Mouse (Mus musculus) forebrain, embryonic 13.5 days (tissue): ENCODE data around the gene Ccdc102a. TPM values are rescaled to one million over a fixed set of nuclear protein-coding genes. Genes with fewer than 3 reads are reported as not detected.

Experiments used
- ATAC-seq: fragments of 200-750 bp; cut with Nextera tagmentation; 2 replicates; pipeline ENCODE4 v1.8.0; 2017
- H3K27ac ChIP-seq: fragments of 300-500 bp; sonication (generic); 2 replicates; pipeline ENCODE4 v1.5.1; 2015; ENCODE audit warnings: inconsistent platforms, mild to moderate bottlenecking, moderate library complexity
- H3K27me3 ChIP-seq: fragments of 300-500 bp; sonication (generic); 2 replicates; pipeline ENCODE4 v1.6.1; 2015; ENCODE audit warnings: mild to moderate bottlenecking, inconsistent platforms
- H3K36me3 ChIP-seq: fragments of 300-500 bp; sonication (generic); 2 replicates; pipeline ENCODE4 v1.6.1; 2015; ENCODE audit warnings: mild to moderate bottlenecking, inconsistent platforms; ENCODE audit not compliant: poor library complexity, severe bottlenecking
- H3K4me1 ChIP-seq: fragments of 300-500 bp; sonication (generic); 2 replicates; pipeline ENCODE4 v1.6.1; 2015; ENCODE audit warnings: inconsistent platforms
- H3K4me2 ChIP-seq: fragments of 300-500 bp; sonication (generic); 2 replicates; pipeline ENCODE4 v1.6.1; 2015; ENCODE audit warnings: inconsistent platforms, mild to moderate bottlenecking, moderate library complexity
- H3K4me3 ChIP-seq: fragments of 300-500 bp; sonication (generic); 2 replicates; pipeline ENCODE4 v1.5.1; 2015; ENCODE audit warnings: mild to moderate bottlenecking, inconsistent platforms
- H3K9ac ChIP-seq: fragments of 300-500 bp; sonication (generic); 2 replicates; pipeline ENCODE4 v1.6.1; 2015; ENCODE audit warnings: mild to moderate bottlenecking, inconsistent platforms
- H3K9me3 ChIP-seq: fragments of 300-500 bp; sonication (generic); replicated peaks from 2 replicates; pipeline ENCODE4 v1.6.1; 2016; ENCODE audit warnings: inconsistent platforms
- WGBS: fragments of 180-500 bp; shearing (Covaris S2); methylation state at CpG from one replicate; pipeline ENCODE4 v1.1.7; 2015; 5-methylcytosine and 5-hydroxymethylcytosine counted together
- polyA plus RNA-seq: library from polyadenylated mRNA; unstranded; fragments of >200 nt; fragmentation: Nextera tagmentation; extraction: Ambion mirVana; gene quantifications from 2 replicates; pipeline ENCODE4 v1.2.1, GENCODE M21; 2015

Gene Ccdc102a
- polyA plus RNA-seq, 1 experiment from 2014 or later, result 5.6 TPM

DNA sequence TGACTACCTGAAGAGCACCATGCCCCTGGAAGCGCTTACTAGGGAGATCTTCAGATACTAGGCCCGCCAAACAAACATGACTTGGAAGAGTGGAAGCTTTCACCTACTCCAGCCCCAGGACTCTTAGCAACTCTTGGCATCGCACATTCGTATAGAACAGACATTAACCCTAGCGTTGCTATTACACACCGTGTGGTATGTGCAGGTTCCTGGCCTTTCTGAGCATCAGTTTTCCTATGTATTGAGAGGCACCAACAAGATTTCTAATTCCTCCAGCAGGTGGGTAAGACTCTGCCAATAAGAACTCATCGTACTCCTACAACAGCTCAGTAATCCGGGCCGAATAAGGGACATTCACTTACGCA lies 956 bp downstream of the Ccdc102a start:
- Histone ChIP-seq H3K9ac (peak overlapping the region; percentile 58), H3K4me2 (peak overlapping the region; percentile 82), H3K27me3 (peaks cover 42% of the 10 kb centered on the region), H3K4me1 (peaks cover 55% of the 10 kb centered on the region), H3K9me3 (no peaks in the 10 kb centered on the region), H3K36me3 (no peaks in the 10 kb centered on the region), H3K4me3 (peak overlapping the region; percentile 62), H3K27ac (peak overlapping the region; percentile 51; the same call in 1 of the 2 replicates)
- ATAC-seq, result 0 out of 2 replicates have a peak, but pooled peaks have one; percentile 0
- 5% methylated on average over 10 of the region's 10 CpGs for WGBS

DNA sequence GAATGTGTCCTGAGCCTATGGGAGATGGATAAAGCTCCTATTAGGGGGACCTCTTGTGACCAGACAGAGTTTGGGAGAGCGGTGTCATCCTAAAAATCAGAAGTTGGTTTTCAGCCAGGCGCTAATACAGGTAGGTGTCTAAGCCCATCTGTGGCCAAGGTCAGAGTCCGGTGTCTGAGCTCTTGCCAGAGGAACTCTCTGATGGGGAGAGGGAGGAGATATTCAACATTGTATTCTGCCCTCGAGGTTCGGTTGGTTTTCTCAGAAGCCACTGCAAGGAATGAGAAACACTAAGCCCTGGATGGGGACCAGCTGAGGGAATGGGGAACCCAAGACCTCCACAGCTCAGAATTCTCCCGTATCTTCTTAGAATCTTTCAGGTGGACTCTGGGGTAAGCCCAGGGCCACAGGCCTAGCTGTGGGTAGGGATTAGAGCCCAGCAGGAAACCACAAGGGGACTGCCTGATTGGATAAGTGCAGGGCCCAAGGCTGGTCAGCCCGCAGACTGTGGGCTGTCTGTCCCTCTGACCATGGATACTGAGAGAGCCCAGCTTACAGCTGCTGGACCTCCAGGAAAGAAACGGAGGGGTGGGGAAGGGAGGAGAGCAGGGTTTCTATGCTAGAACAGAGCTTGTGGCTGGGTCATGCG lies 1.5 kb downstream of the Ccdc102a start:
- Histone ChIP-seq H3K4me2 (peak overlapping the region; percentile 82), H3K27ac (no peak overlapping the region), H3K4me3 (peak overlapping the region; percentile 62), H3K4me1 (peaks cover 51% of the 10 kb centered on the region), H3K36me3 (no peaks in the 10 kb centered on the region), H3K9me3 (no peaks in the 10 kb centered on the region), H3K27me3 (peaks cover 47% of the 10 kb centered on the region), H3K9ac (0 out of 2 replicates have a peak overlapping the region, but pooled peaks have one; percentile 1)
- WGBS, result 45% methylated on average over 9 of the region's 9 CpGs
- ATAC-seq, result no peak

DNA sequence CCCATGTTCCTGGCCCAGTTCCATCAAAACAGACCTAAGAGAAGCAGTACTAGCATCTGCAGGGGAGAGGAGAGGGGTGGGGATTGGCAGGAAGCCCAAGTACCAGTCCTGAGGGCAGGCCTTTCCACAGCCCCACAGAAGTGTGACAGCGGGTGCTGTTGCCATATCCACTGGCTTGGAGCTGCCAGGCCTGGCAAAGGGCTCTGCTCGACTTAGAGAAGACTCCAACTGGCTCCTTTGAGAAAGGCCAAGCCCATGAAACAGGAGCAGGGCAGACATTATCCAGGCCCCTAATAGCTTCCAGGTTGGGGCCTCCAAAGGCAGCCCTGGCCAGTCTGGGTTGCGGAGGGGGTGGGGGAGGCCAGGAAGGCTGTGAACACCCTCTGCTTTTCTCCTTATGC lies 3.2 kb downstream of the Ccdc102a start:
- Histone ChIP-seq H3K4me1 (peaks cover 51% of the 10 kb centered on the region), H3K4me2 (peak overlapping the region; percentile 5; the same call in 1 of the 2 replicates), H3K9me3 (no peaks in the 10 kb centered on the region), H3K27ac (peak overlapping the region; percentile 55), H3K4me3 (no peak overlapping the region), H3K27me3 (peaks cover 49% of the 10 kb centered on the region), H3K36me3 (no peaks in the 10 kb centered on the region), H3K9ac (no peak overlapping the region)
- ATAC-seq, result peak; percentile 37; the same call in 1 of the 2 replicates
- 55% methylated on average over 3 of the region's 3 CpGs for WGBS

DNA sequence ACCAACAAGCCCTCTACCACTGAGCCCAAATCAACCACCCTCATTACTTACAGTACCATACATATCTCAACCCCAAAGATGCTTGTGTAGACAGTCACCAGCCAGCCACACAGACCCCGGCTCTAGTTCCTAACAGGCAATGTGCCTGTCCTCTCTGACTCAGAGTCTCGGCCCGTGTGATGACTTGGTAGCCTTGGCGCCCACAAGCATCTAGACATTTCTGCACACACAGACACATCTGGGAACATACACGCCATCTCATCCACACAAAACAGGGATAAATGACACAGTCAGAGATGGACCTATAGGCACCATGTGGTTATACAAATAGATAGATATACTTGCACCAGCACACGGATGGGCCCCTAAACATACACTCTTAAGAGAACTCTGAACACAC lies 3.6 kb downstream of the Ccdc102a start:
- Histone ChIP-seq H3K27ac (no peak overlapping the region; the same call in 1 of the 2 replicates), H3K9ac (no peak overlapping the region), H3K9me3 (no peaks in the 10 kb centered on the region), H3K27me3 (peaks cover 47% of the 10 kb centered on the region), H3K4me1 (peaks cover 51% of the 10 kb centered on the region), H3K4me3 (no peak overlapping the region), H3K36me3 (no peaks in the 10 kb centered on the region; the same call in 1 of the 2 replicates), H3K4me2 (0 out of 2 replicates have a peak overlapping the region, but pooled peaks have one; percentile 5)
- WGBS, result 92% methylated on average over 6 of the region's 6 CpGs
- no peak for ATAC-seq

DNA sequence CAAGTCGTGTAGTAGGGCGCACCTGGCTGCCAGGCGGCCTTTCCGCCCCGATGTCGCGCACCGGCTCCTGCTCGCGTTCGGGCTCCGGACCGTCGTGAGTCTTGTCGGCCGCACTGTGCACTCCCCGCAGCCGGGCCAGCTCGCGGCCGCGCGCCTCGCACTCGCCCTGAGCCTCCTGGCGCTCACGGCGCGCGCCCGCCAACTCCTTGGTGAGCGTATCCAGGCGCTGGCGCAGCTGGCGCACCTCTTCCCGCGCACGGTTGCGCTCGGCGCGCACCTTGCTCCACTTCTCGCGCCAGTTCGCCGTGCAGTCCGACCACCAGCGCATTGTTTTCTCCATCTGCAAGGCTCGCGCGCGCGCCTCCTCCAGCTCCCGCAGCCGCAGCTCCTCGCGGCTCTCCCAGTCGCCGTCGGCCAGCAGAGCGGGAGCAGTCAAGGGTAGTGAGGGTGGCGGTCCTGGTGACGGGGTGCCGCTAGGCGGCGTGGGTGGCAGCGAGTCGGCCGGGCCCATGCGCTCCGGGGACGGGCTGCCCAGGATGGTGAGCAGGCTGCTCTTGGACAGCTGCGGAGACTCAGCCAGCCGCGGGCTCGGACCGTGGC lies 4.7 kb downstream of the Ccdc102a start:
- Histone ChIP-seq H3K4me3 (peak overlapping the region; percentile 50), H3K9me3 (no peaks in the 10 kb centered on the region), H3K27ac (no peak overlapping the region), H3K36me3 (no peaks in the 10 kb centered on the region; the same call in 1 of the 2 replicates), H3K9ac (peak overlapping the region; percentile 61), H3K27me3 (peaks cover 40% of the 10 kb centered on the region), H3K4me1 (peaks cover 53% of the 10 kb centered on the region), H3K4me2 (peak overlapping the region; percentile 85)
- 2% methylated on average over 77 of the region's 77 CpGs for WGBS
- peak; percentile 73 for ATAC-seq

DNA sequence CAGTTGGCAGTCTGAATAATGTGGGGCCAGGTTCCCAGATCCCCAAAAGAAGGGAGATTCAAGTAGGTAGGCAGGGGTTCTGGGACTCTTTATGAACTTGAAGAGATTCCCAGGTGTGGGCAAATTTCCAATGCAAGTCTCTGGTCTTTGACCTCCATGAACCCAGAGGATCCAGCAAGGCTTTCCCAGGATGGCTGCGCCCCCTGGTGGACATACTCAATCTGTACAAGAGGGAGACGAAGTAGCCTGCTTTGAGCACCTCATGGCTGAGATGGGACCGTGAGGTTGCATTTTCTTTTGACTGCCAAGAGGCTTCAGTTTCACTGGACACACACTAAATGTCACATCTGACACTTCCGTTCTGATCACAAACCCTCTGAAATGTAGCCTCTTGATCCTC lies 9.1 kb downstream of the Ccdc102a start:
- no peak for ATAC-seq
- H3K36me3 ChIP-seq, result no peaks in the 10 kb centered on the region; the same call in 1 of the 2 replicates
- H3K9ac ChIP-seq, result no peak overlapping the region
- H3K4me3 ChIP-seq, result no peak overlapping the region
- H3K27me3 ChIP-seq, result peaks cover 25% of the 10 kb centered on the region
- peaks cover 25% of the 10 kb centered on the region for H3K4me1 ChIP-seq
- H3K27ac ChIP-seq, result no peak overlapping the region
- no peak overlapping the region for H3K4me2 ChIP-seq
- 16% methylated on average over 4 of the region's 4 CpGs for WGBS
- H3K9me3 ChIP-seq, result no peaks in the 10 kb centered on the region

DNA sequence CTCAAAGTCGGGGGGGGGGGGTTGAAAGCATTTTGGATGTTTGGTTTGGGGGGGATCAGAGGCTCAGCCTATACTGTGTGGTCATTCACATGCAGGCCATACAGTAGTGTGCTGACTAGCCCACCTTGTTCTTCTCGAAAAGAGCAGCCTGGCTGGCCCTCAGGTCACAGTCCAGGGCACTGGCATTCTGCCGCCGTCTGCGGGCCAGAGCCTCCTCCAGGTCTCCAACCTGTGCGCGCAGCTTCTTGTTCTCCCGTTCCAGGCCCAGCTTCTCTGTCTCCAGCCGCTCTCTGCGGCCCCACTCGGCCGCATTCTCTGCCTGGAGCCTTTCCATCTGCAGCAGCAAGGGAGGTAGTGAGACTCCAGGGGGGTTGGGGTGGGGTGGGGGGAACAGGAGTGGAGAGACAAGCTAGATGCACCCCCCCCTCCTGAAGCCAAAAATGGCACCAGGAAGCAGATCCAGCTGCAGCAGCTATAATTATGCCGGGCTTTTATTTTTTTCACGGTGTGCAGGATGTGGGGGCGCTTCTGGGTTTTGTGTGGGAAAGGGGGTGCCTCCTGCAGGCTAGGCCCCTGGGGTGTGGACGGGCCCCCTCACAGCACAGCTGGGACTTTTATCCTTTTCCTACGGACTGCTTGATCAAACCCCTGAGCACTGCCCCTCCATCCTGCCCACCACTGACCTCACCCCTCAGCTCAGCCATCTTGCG lies 10.2 kb downstream of the Ccdc102a start:
- no peak overlapping the region for H3K4me2 ChIP-seq
- no peak overlapping the region for H3K27ac ChIP-seq
- peaks cover 14% of the 10 kb centered on the region for H3K27me3 ChIP-seq
- no peak overlapping the region for H3K4me3 ChIP-seq
- peaks cover 14% of the 10 kb centered on the region for H3K4me1 ChIP-seq
- peaks cover 5% of the 10 kb centered on the region; the same call in 1 of the 2 replicates for H3K36me3 ChIP-seq
- H3K9ac ChIP-seq, result no peak overlapping the region
- H3K9me3 ChIP-seq, result no peaks in the 10 kb centered on the region
- 85% methylated on average over 18 of the region's 18 CpGs for WGBS
- no peak for ATAC-seq

DNA sequence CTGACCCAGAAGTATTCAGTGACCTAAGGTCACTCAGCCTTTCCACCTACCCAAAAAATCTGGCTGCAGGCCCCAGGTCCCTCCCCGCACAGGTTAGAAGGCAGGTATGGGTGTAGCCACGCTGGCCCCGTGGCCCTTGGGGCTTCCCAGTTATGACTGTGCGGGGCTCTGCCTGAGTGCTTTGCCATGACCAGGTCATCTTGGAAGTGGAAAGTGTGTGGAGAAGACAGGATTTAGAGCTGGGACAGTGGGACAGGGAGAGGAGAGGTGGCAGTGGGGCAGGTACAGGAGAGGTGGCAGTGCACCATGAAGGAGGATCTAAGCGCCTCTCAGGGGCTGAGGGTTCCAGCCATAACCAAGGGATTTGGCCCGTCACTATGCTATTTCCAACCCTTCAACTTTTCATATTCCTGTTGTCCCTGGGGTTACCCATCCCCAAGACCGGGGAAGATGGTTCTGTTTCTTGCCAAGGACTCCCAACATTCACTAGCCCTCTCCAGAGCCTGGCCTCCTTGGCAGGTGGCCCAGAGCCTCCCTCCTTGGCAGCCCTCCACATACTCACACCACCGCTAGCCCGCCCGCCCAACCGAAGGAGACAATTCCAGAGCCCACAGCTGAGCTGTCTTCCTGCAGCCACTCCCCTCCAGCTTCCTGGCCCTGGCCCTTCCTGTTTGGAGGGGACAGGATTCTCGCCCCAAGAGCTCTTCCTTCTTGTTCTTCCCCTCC lies 13.3 kb downstream of the Ccdc102a start:
- Histone ChIP-seq H3K9me3 (no peaks in the 10 kb centered on the region), H3K4me2 (no peak overlapping the region), H3K27me3 (no peaks in the 10 kb centered on the region), H3K4me3 (no peak overlapping the region), H3K36me3 (peaks cover 5% of the 10 kb centered on the region; the same call in 1 of the 2 replicates), H3K27ac (no peak overlapping the region), H3K9ac (no peak overlapping the region), H3K4me1 (peaks cover 23% of the 10 kb centered on the region)
- peak; percentile 73 for ATAC-seq
- 71% methylated on average over 12 of the region's 12 CpGs for WGBS

DNA sequence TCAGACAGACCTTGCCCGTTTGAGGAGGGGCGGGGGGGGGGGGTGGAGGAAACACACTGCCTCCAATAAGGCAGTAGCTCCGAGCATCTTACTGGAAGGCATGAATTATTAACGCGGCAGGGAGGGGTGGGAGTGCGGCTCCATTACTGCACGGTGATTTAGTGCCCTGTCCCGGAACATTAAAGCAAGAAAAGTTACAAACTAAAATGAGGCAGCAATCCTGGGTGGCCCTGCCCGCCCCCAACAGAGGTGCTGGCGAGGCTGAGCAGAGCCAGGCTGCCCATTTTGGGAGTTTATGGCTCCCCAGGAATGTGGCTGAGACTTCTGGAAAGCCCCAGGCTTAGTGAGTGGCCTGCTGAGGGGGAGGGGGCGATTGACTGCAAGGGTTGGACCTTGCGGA lies 14.2 kb downstream of the Ccdc102a start:
- H3K9me3 ChIP-seq, result no peaks in the 10 kb centered on the region
- WGBS, result 79% methylated on average over 12 of the region's 12 CpGs
- ATAC-seq, result no peak

DNA sequence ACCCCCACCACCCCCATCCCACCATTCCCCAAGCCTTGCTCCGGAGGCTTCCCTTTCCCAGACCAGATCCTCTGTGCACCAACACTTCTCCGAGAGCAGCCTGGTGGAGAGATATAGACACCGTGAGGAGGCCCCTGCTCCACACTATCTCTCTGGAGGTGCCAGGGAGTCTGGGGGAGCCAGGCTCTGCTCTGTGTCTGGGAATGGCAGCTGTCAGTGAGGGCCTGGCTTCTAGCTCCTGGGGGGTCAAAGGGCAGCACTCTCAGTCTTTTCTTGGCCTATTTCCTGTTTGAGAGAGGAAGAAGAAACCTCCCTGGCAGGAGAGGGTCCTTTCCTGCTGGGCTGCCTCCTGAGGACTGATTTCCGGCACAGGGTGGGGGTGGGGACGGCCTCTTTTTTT lies 16.9 kb downstream of the Ccdc102a start:
- Histone ChIP-seq H3K4me1 (peaks cover 26% of the 10 kb centered on the region), H3K9me3 (no peaks in the 10 kb centered on the region), H3K4me3 (no peak overlapping the region), H3K9ac (no peak overlapping the region; the same call in 1 of the 2 replicates), H3K4me2 (no peak overlapping the region), H3K36me3 (peaks cover 5% of the 10 kb centered on the region; the same call in 1 of the 2 replicates), H3K27ac (no peak overlapping the region), H3K27me3 (no peaks in the 10 kb centered on the region)
- WGBS, result 33% methylated on average over 5 of the region's 5 CpGs
- ATAC-seq, result no peak

More for the DNA sequence above, 14.2 kb downstream of the Ccdc102a start:
- no peak overlapping the region for H3K27ac ChIP-seq
- H3K4me2 ChIP-seq, result no peak overlapping the region
- peaks cover 28% of the 10 kb centered on the region for H3K4me1 ChIP-seq
- H3K9ac ChIP-seq, result no peak overlapping the region
- H3K27me3 ChIP-seq, result no peaks in the 10 kb centered on the region
- H3K4me3 ChIP-seq, result no peak overlapping the region
- peaks cover 5% of the 10 kb centered on the region; the same call in 1 of the 2 replicates for H3K36me3 ChIP-seq

DNA sequence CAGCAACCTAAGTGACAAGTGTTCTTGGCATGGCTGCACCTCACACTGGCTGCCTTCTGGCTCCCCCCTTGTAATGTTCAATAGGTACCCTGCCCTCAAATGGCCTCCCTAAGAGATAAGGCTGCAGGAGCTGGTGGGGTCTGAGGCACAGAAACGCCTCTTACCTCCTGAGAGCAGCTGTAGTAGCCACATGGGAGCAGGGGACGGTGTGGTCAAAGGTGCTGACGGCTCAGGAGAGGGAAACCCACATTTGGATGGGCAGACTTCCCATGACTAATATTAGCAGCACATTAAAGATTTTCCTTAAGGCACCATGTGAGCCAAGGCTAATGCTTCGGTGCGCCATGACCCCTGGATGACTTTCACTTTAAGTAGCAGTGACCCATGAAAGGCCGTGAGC lies 17.3 kb downstream of the Ccdc102a start:
- 29% methylated on average over 6 of the region's 6 CpGs for WGBS
- no peak overlapping the region for H3K4me2 ChIP-seq
- H3K27me3 ChIP-seq, result no peaks in the 10 kb centered on the region
- H3K36me3 ChIP-seq, result peaks cover 5% of the 10 kb centered on the region; the same call in 1 of the 2 replicates
- H3K9me3 ChIP-seq, result no peaks in the 10 kb centered on the region
- no peak overlapping the region for H3K4me3 ChIP-seq
- no peak for ATAC-seq
- no peak overlapping the region for H3K9ac ChIP-seq
- H3K4me1 ChIP-seq, result peaks cover 26% of the 10 kb centered on the region
- no peak overlapping the region for H3K27ac ChIP-seq
